Mouse (Mus musculus): Measurements from ENCODE around the gene Galnt7. TPM values are rescaled to one million over a fixed set of nuclear protein-coding genes. Genes with fewer than 3 reads are reported as not detected.
"Not testable (repeated sequence)": the region's sequence is repeated elsewhere in the genome, so short reads cannot be mapped to it uniquely, and the experiment has no call there.

Gene Galnt7
- total RNA-seq, 2 experiments from 2014 or later = 3.9 to 4.9 TPM

- intact Hi-C loops (cut with DNase I) = no loop called here
- DNase-seq (ENCODE audit: low spot score) = no peak
Observed at GRCm38 (mm10) chr8:57552102-57553032, 100.5 kb downstream of the Galnt7 start.

GRCm38 (mm10) chr8:57547581-57547980 lies 105.3 kb downstream of the Galnt7 start:
- no peak for DNase-seq (ENCODE audit: low spot score)
- intact Hi-C loops (cut with DNase I) = no loop called here

- no peak for DNase-seq (ENCODE audit: low spot score)
- intact Hi-C loops (cut with DNase I) = no loop called here
Observed at GRCm38 (mm10) chr8:57546834-57547233, 106.0 kb downstream of the Galnt7 start.

GRCm38 (mm10) chr8:57546401-57546800 lies 106.4 kb downstream of the Galnt7 start:
- no peak for DNase-seq (ENCODE audit: low spot score)
- intact Hi-C loops (cut with DNase I) = no loop called here

GRCm38 (mm10) chr8:57541405-57541804 lies 111.4 kb downstream of the Galnt7 start:
- no peak for DNase-seq (ENCODE audit: low spot score)
- intact Hi-C loops (cut with DNase I) = loop anchor here (2.0 kb wide), 2 partner anchors 249 to 259 kb away; no protein-coding TSS in a partner anchor

- intact Hi-C loops (cut with DNase I) = loop anchor here (2.0 kb wide), 2 partner anchors 250 to 260 kb away; no protein-coding TSS in a partner anchor
- DNase-seq (ENCODE audit: low spot score) = no peak
Observed at GRCm38 (mm10) chr8:57540951-57541350, 111.9 kb downstream of the Galnt7 start.

GRCm38 (mm10) chr8:57540110-57540838 lies 112.6 kb downstream of the Galnt7 start:
- intact Hi-C loops (cut with DNase I) = loop anchor here (2.0 kb wide), 2 partner anchors 251 to 261 kb away; no protein-coding TSS in a partner anchor
- no peak for DNase-seq (ENCODE audit: low spot score)

- DNase-seq (ENCODE audit: low spot score) = no peak
- intact Hi-C loops (cut with DNase I) = no loop called here
Observed at GRCm38 (mm10) chr8:57538601-57539000, 114.2 kb downstream of the Galnt7 start.

GRCm38 (mm10) chr8:57536167-57536566 lies 116.7 kb downstream of the Galnt7 start:
- no peak for DNase-seq (ENCODE audit: low spot score)
- intact Hi-C loops (cut with DNase I) = no loop called here

- DNase-seq (ENCODE audit: low spot score) = no peak
Observed at GRCm38 (mm10) chr8:57534495-57534894, 118.3 kb downstream of the Galnt7 start.

GRCm38 (mm10) chr8:57533106-57533505 lies 119.7 kb downstream of the Galnt7 start:
- no peak for DNase-seq (ENCODE audit: low spot score)
- intact Hi-C loops (cut with DNase I) = loop anchor here (5.0 kb wide), 3 partner anchors 46 to 851 kb away; partner anchors contain the start of gene Sap30

More at GRCm38 (mm10) chr8:57534495-57534894, 118.3 kb downstream of the Galnt7 start:
- intact Hi-C loops (cut with DNase I) = loop anchor here (5.0 kb wide), 3 partner anchors 47 to 852 kb away; partner anchors contain the start of gene Sap30

GRCm38 (mm10) chr8:57532223-57532622 lies 120.6 kb downstream of the Galnt7 start:
- DNase-seq (ENCODE audit: low spot score) = no peak
- intact Hi-C loops (cut with DNase I) = loop anchor here (5.0 kb wide), 3 partner anchors 45 to 850 kb away; partner anchors contain the start of gene Sap30

- DNase-seq (ENCODE audit: low spot score) = peak; percentile 54
- intact Hi-C loops (cut with DNase I) = loop anchor here (1.0 to 5.0 kb wide), 5 partner anchors 44 to 849 kb away; partner anchors contain the start of gene Sap30
Observed at GRCm38 (mm10) chr8:57530666-57531349, 122.0 kb downstream of the Galnt7 start.

- DNase-seq (ENCODE audit: low spot score) = no peak
- intact Hi-C loops (cut with DNase I) = loop anchor here (2.0 to 5.0 kb wide), 4 partner anchors 43 to 848 kb away; partner anchors contain the start of gene Sap30
Observed at GRCm38 (mm10) chr8:57530238-57530637, 122.6 kb downstream of the Galnt7 start.

- intact Hi-C loops (cut with DNase I) = loop anchor here (2.0 kb wide), 1 partner anchor 15 kb away; no protein-coding TSS in a partner anchor
- DNase-seq (ENCODE audit: low spot score) = no peak
Observed at GRCm38 (mm10) chr8:57528036-57528435, 124.8 kb downstream of the Galnt7 start.

GRCm38 (mm10) chr8:57520186-57520786 lies 132.5 kb downstream of the Galnt7 start:
- intact Hi-C loops (cut with DNase I) = no loop called here
- no peak for DNase-seq (ENCODE audit: low spot score)

GRCm38 (mm10) chr8:57517723-57518122 lies 135.1 kb downstream of the Galnt7 start:
- no peak for DNase-seq (ENCODE audit: low spot score)
- intact Hi-C loops (cut with DNase I) = no loop called here

GRCm38 (mm10) chr8:57516685-57517084 lies 136.1 kb downstream of the Galnt7 start:
- intact Hi-C loops (cut with DNase I); DNase-seq (ENCODE audit: low spot score): not testable (repeated sequence)

GRCm38 (mm10) chr8:57513178-57513661 lies 139.6 kb downstream of the Galnt7 start:
- intact Hi-C loops (cut with DNase I) = loop anchor here (2.0 to 5.0 kb wide), 2 partner anchors 16 to 81 kb away; no protein-coding TSS in a partner anchor
- DNase-seq (ENCODE audit: low spot score) = not testable (repeated sequence)

All from heart, postnatal 25 days (tissue).